Mouse (Mus musculus): ENCODE data around the gene Pth2. TPM values are rescaled to one million over a fixed set of nuclear protein-coding genes. Genes with fewer than 3 reads are reported as not detected.

The Pth2 gene
- total and polyA plus RNA-seq, 3 experiments = not detected

DNA sequence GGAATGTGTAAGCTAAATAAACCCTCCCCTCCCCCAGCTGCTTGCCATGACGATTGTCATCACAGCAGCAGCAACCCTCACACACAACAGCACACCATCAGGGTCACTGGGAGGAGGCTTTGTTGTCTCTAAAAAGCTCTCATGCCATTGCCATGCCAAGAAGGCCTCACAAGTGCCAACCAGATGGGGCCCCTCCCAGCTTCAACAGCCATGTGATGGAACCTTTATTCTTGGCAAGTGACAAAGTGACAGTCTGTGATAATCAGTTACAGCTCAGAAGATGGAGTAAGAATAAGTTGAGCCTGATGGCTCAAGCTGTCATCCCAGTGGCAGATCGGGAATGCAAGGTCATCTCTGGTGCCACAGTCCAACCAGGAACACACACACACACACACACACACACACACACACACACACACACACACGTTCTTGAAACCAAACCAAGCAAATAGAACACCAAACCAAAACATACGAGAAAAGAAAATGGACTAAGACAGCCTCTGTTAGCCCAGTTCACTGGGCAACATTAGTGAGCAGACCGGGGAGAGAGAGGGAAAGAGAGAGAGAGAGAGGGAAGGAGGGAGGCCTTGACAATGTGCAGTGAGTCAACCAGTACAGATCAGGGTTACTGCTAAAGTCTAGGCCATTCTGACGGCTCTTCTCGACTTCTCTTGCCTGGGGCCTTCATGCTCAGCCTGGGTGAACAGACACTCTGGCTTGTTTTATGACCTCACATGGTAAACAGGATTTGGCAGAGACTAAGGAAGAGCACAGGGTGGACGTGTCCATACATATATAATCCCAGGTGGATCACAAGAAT, 40.7 kb upstream of the Pth2 start:
- Histone ChIP-seq H3K9ac (ENCODE audit: insufficient read depth, low read depth) (no peak overlapping the region), H3K9me3 (replicated peaks; ENCODE audit: low read length) (no peaks in the 10 kb centered on the region), H3K4me2 (ENCODE audit: insufficient read depth, low read depth, poor library complexity, severe bottlenecking) (no peak overlapping the region), H3K4me3 (replicated peaks in 1 of 3; ENCODE audit: low read depth in 2 of 3, low read length in 2 of 3, poor library complexity in 1 of 3) (no peak overlapping the region), H3K27me3 (replicated peaks) (no peaks in the 10 kb centered on the region), H3K27ac (ENCODE audit: insufficient read depth, low read depth) (no peak overlapping the region), H3K79me2 (replicated peaks; ENCODE audit: control insufficient read depth, extremely low read depth, insufficient read depth, poor library complexity, severe bottlenecking) (no peaks in the 10 kb centered on the region), H3K36me3 (replicated peaks in 1 of 2; ENCODE audit: control insufficient read depth in 1 of 2, insufficient read depth in 1 of 2, low read length in 1 of 2) (peaks cover 12 to 44% of the 10 kb centered on the region in 2 experiments), H3K4me1 (ENCODE audit: control insufficient read depth in 1 of 2, insufficient read depth in 2 of 2) (peaks cover 2 to 23% of the 10 kb centered on the region in 2 experiments; a peak in 3 of 4 replicates)
- dilution Hi-C loops (cut with MboI; ENCODE audit: extremely low pct_ligation_motif_present, extremely low pct_unique_long_range_greater_than_20kb, low sequenced_read_pairs) (no loop called here), in situ Hi-C loops (cut with MboI; ENCODE audit: low pct_ligation_motif_present, low pct_unique_long_range_greater_than_20kb, low sequenced_read_pairs) (no loop called here)
- no peak for DNase-seq (ENCODE audit: extremely low read depth)
- TF ChIP-seq PAX5 (IDR thresholded peaks at IDR 0.05; ENCODE audit: low read length) (no peak), ZMIZ1 (IDR thresholded peaks at IDR 0.05; ENCODE audit: low read depth, low read length) (no peak), ETS1 (conservative IDR thresholded peaks at IDR 0.05; ENCODE audit: low read depth, low read length) (no peak), BHLHE40 (IDR thresholded peaks at IDR 0.05; ENCODE audit: low read depth, low read length) (no peak), POLR2A (IDR thresholded peaks at IDR 0.05; ENCODE audit: low read depth, low read length) (no peak)

DNA sequence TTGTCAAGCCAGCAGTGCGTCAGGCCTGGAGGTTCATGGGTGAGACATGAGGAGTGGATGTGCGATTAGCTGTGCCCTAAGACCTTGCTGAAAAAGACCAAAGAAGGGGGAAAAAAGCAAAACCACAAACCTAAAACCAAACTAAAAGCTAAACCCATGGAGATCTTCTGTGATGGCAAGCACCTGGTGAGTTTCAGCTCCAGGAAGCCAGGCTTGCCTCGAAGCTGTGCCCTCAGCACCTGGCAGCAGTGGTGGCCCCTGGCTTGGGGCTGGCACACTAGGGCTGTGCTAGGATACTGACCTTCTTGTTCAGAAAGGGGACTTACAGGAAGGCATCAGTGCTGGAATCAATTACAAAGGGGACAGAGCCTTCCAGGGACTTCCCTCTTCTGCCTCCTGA, 39.5 kb upstream of the Pth2 start:
- H3K27me3 ChIP-seq (replicated peaks) = no peaks in the 10 kb centered on the region
- dilution Hi-C loops (cut with MboI; ENCODE audit: extremely low pct_ligation_motif_present, extremely low pct_unique_long_range_greater_than_20kb, low sequenced_read_pairs) = no loop called here
- H3K36me3 ChIP-seq (replicated peaks in 1 of 2; ENCODE audit: control insufficient read depth in 1 of 2, insufficient read depth in 1 of 2, low read length in 1 of 2) = peaks cover 12 to 56% of the 10 kb centered on the region in 2 experiments
- H3K4me3 ChIP-seq (replicated peaks in 1 of 3; ENCODE audit: low read depth in 2 of 3, low read length in 2 of 3, poor library complexity in 1 of 3) = no peak overlapping the region
- no peak for DNase-seq (ENCODE audit: extremely low read depth)
- peaks cover 0 to 17% of the 10 kb centered on the region in 2 experiments; a peak in 2 of 4 replicates for H3K4me1 ChIP-seq (ENCODE audit: control insufficient read depth in 1 of 2, insufficient read depth in 2 of 2)
- H3K9ac ChIP-seq (ENCODE audit: insufficient read depth, low read depth) = no peak overlapping the region
- no peaks in the 10 kb centered on the region for H3K79me2 ChIP-seq (replicated peaks; ENCODE audit: control insufficient read depth, extremely low read depth, insufficient read depth, poor library complexity, severe bottlenecking)
- no peaks in the 10 kb centered on the region for H3K9me3 ChIP-seq (replicated peaks; ENCODE audit: low read length)
- no peak overlapping the region for H3K4me2 ChIP-seq (ENCODE audit: insufficient read depth, low read depth, poor library complexity, severe bottlenecking)
- TF ChIP-seq NRF1 (IDR thresholded peaks at IDR 0.05; ENCODE audit: low read depth, low read length) (no peak), E2F4 (IDR thresholded peaks at IDR 0.05; ENCODE audit: insufficient replicate concordance, low read depth, low read length) (no peak), GABPA (IDR thresholded peaks at IDR 0.05; ENCODE audit: insufficient replicate concordance, low read depth, low read length) (no peak)
- H3K27ac ChIP-seq (ENCODE audit: insufficient read depth, low read depth) = no peak overlapping the region
- in situ Hi-C loops (cut with MboI; ENCODE audit: low pct_ligation_motif_present, low pct_unique_long_range_greater_than_20kb, low sequenced_read_pairs) = no loop called here

DNA sequence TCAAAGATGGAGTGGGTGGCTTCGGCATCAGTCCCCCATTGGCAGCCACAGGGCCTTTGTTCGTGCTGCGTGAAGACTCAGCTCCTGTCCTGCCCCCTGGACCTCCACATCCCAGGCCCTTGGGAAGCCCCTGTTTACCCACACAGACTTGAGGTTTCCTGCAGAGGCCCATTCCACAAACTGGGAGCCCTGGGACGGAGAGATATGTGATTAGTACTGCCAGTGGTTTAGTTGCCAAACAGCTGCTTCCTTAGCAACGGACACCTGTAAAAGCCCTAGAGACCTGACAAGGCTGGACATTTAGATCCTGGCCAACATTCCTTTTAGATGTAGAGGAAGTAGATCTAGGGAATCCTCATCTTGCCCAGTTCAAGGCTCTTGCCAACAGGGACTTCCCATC, 38.9 kb upstream of the Pth2 start:
- Histone ChIP-seq H3K27ac (ENCODE audit: insufficient read depth, low read depth) (no peak overlapping the region), H3K9me3 (replicated peaks; ENCODE audit: low read length) (no peaks in the 10 kb centered on the region), H3K4me2 (ENCODE audit: insufficient read depth, low read depth, poor library complexity, severe bottlenecking) (no peak overlapping the region), H3K9ac (ENCODE audit: insufficient read depth, low read depth) (no peak overlapping the region), H3K4me1 (ENCODE audit: control insufficient read depth in 1 of 2, insufficient read depth in 2 of 2) (peaks cover 0 to 13% of the 10 kb centered on the region in 2 experiments; a peak in 2 of 4 replicates), H3K36me3 (replicated peaks in 1 of 2; ENCODE audit: control insufficient read depth in 1 of 2, insufficient read depth in 1 of 2, low read length in 1 of 2) (peaks cover 12 to 62% of the 10 kb centered on the region in 2 experiments), H3K4me3 (replicated peaks in 1 of 3; ENCODE audit: low read depth in 2 of 3, low read length in 2 of 3, poor library complexity in 1 of 3) (no peak overlapping the region), H3K79me2 (replicated peaks; ENCODE audit: control insufficient read depth, extremely low read depth, insufficient read depth, poor library complexity, severe bottlenecking) (no peaks in the 10 kb centered on the region), H3K27me3 (replicated peaks) (no peaks in the 10 kb centered on the region)
- dilution Hi-C loops (cut with MboI; ENCODE audit: extremely low pct_ligation_motif_present, extremely low pct_unique_long_range_greater_than_20kb, low sequenced_read_pairs) = no loop called here
- TF ChIP-seq TCF12 (IDR thresholded peaks at IDR 0.05; ENCODE audit: low read depth, low read length) = no peak
- no peak for TF ChIP-seq ZMIZ1 (IDR thresholded peaks at IDR 0.05; ENCODE audit: low read depth, low read length)
- no peak for TF ChIP-seq JUND (conservative IDR thresholded peaks at IDR 0.05; ENCODE audit: low read depth, low read length)
- TF ChIP-seq POLR2A (IDR thresholded peaks at IDR 0.05; ENCODE audit: low read depth, low read length) = no peak
- TF ChIP-seq RCOR1 (conservative IDR thresholded peaks at IDR 0.05; ENCODE audit: low read depth, low read length) = no peak
- TF ChIP-seq NRF1 (IDR thresholded peaks at IDR 0.05; ENCODE audit: low read depth, low read length) = no peak
- TF ChIP-seq USF2 (conservative IDR thresholded peaks at IDR 0.05; ENCODE audit: low read depth, low read length) = no peak
- TF ChIP-seq MYC (IDR thresholded peaks at IDR 0.05; ENCODE audit: low read depth, low read length) = no peak
- TF ChIP-seq CTCF (conservative IDR thresholded peaks at IDR 0.05 in 1 of 2, IDR thresholded peaks at IDR 0.05 in 1 of 2; ENCODE audit: low read depth in 2 of 2, low read length in 2 of 2) = no peak
- TF ChIP-seq RAD21 (IDR thresholded peaks at IDR 0.05; ENCODE audit: low read depth, low read length) = no peak
- no peak for TF ChIP-seq JUN (IDR thresholded peaks at IDR 0.05; ENCODE audit: insufficient read depth, low read depth, low read length)
- no peak for TF ChIP-seq CHD1 (IDR thresholded peaks at IDR 0.05; ENCODE audit: low read depth, low read length)
- TF ChIP-seq ELF1 (IDR thresholded peaks at IDR 0.05; ENCODE audit: low read depth, low read length) = no peak
- TF ChIP-seq POLR2AphosphoS2 (IDR thresholded peaks at IDR 0.05; ENCODE audit: low read depth, low read length) = no peak
- in situ Hi-C loops (cut with MboI; ENCODE audit: low pct_ligation_motif_present, low pct_unique_long_range_greater_than_20kb, low sequenced_read_pairs) = no loop called here
- DNase-seq (ENCODE audit: extremely low read depth) = no peak
